Mouse (Mus musculus) gastrocnemius, adult 18-20 months (tissue): ENCODE measurements around the gene AC124502.3. TPM values are rescaled to one million over a fixed set of nuclear protein-coding genes. Genes with fewer than 3 reads are reported as not detected.
"Not testable (repeated sequence)": the region's sequence is repeated elsewhere in the genome, so short reads cannot be mapped to it uniquely, and the experiment has no call there.

Experiments
- DNase-seq: peaks from one replicate; pipeline ENCODE4 v3.0.0; 2021; ENCODE audit warnings: low spot score
- long read RNA-seq, 2 experiments: library from polyadenylated mRNA; stranded (forward); transcript quantifications; one replicate each; pipeline ENCODE4 v2.0.0; 2021
- total RNA-seq, 2 experiments: library from RNA; stranded (reverse); gene quantifications; 2 replicates each; pipeline ENCODE4 v1.2.3; 2021

Gene AC124502.3
- 1 to 10 TPM in 1 of 2 experiments, under 1 TPM in 1; 0.50 to 1.2 TPM for total RNA-seq
- long read RNA-seq, experiment 1, partial matches to known transcripts = 1 of 4 reads
- long read RNA-seq, experiment 1, other reads (novel, unspliced or antisense) = 2 of 4 reads
- long read RNA-seq, experiment 2, partial matches to known transcripts = 0 of 1 reads
- long read RNA-seq, experiment 2, other reads (novel, unspliced or antisense) = 1 of 1 reads

DNA sequence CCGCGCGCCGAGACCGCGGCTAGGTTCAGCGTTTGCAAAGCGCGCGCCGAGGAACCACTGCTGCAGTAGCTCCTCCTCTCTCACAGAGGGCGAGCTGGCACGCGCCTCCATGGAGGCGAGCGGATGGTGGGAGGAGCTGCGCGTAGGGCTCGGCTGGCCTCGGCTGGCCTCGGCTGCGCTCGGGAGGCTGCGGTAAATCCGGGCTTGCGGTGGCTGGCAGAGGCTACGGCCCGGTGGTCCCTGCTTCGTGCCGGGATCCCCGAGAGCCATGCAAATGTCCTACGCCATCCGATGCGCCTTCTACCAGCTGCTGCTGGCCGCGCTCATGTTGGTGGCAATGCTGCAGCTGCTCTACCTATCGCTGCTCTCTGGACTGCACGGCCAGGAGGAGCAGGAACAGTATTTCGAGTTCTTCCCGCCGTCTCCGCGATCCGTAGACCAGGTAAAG, at the start of gene AC124502.3, which contains the start of gene B4gat1:
AC124502.3 (plus strand) TSS at position 183 of the 448 bp plus-strand sequence.
B4gat1 (plus strand) TSS at position 118 of the 448 bp plus-strand sequence.
- DNase-seq = peak; percentile 90

GRCm38 (mm10) chr19:4989013-4989412, 49.7 kb upstream of the AC124502.3 start:
- peak; percentile 93 for DNase-seq

DNA sequence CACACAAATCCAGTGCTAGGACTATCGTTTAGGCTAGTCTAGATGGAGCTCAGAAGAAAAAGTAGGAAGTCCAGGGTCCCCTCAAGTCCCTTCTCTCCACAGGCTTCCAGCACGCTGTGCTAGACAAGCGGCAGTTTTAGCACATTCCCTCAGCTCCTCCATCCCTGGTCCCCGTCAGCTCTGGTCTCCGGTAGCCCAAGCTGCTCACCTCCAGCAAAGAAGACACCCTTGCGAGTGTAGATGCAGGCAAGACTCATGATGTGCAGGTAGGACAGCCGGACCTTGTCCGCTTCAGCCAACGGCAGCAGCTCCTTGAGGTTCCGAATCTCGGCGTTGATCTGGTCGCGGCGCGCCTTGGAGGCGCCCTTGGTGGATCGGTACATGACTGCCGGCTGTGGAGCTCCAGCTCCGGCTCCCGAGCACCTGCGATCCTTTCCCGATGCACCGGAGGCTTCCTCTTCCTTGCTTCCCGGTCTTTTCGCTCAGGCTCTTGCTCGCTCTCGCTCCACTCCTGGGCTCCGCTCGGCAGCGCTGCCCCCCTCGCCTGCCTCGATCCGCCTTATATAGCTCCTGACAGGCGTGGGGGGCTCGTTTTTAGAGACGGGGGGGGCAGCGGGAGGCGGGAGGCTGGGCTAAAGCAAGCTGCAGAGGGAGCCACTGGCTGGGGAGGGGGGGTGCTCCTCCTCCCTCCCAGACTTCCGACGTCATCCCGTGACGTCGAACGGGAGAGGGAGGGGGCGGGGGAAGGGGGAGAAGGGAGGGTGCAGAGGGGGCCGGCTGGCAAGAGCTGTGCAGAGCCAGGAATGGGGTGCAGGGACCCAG, 49.0 kb upstream of the AC124502.3 start:
- DNase-seq = no peak

DNA sequence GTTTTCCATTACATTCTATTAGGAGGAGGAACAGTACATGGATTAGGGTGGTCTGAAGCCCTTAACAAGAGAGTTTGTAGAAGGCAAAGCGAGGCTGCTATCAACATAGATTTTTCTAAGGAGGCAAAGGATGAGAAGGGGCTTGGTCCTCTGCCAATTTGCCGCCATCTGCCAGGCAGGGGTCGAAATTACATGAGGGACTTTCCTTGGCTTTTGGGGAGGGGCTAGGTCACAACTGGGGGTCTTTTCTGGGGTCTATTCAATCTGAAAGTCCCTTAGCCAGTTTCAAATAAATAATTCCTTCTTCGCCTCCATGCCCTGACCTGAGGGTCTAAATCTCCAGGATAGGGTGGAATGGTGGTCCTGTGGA, 48.5 kb upstream of the AC124502.3 start, which contains the start of gene Npas4:
Npas4 (minus strand) TSS at position 61 of the 370 bp plus-strand sequence.
- no peak for DNase-seq

DNA sequence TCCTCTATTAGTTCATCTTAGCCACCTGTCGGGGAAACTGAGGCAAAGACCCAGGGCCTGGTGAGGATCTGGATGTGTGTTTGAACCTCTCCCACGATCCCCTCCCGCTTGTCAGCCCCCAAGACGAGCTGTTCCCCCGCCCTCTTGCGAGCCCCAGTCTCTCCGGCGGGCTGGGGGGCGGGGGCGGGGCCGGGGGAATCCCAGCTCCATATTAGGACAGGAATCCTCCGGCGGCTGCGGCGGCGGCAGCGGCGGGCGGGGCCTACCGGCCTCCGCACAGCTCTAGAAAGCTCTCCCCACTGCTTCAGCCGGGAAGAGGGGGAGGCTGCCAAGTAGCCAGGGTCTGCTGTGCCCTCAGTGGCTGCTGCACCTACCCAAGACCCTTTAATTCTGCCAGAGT, 48.0 kb upstream of the AC124502.3 start:
- DNase-seq = no peak

- no peak for DNase-seq
These were observed 46.3 kb upstream of the AC124502.3 start for GRCm38 (mm10) chr19:4992371-4992770.

GRCm38 (mm10) chr19:4992904-4993303, 45.8 kb upstream of the AC124502.3 start:
- peak; percentile 90 for DNase-seq

GRCm38 (mm10) chr19:4994043-4994442, 44.6 kb upstream of the AC124502.3 start:
- no peak for DNase-seq

DNA sequence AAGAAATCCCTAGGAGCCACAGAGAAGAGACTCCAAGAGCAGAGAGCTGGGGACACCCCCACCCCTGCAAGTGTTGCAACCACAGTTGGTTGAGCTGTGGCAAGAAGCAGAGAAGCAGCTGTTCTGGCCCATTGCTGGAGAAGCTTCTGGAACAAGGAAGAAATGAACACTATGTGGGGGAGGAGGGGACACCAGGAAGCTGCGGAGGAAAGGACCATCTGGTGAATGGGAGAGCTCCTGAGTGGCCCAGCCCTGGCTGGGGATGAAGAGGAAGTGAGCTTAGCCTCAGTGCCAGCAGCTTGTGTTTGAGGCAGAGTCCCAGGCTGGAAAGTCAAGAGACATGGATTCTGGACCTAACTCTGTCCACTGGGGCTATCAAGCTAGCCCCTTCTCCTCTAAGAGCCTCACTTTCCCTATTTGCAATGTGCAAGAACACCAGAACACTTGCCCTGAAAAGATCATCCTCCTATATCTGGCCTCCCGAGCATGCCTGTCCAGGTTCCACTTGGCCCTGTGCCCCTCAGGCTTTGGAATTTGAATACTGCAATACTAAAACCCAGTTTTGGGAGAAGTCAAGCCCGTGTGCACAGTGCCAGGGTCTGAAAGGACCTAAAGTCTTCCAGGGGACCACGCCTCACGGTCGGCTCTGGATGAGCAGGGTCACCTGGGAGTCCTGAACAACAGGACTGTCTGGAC, 39.1 kb upstream of the AC124502.3 start:
- DNase-seq = no peak

- DNase-seq = peak; percentile 76
These were observed 36.9 kb upstream of the AC124502.3 start for GRCm38 (mm10) chr19:5001666-5002406.

DNA sequence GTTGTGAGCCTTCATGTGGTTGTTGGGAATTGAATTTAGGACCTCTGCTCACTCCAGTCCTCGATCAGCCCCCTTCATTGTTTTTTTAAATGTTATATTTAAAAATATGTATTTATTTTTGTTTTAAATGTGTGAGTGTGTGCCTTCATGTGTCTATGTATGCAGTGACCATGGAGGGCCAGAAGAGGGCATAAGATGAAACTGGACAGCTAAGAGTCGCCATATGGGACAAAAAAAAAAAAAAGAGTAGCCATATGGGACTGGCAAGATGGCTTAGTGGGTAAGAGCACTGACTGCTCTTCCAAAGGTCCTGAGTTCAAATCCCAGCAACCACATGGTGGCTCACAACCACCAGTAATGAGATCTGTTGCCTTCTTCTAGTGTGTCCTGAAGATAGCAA, 35.0 kb upstream of the AC124502.3 start:
- DNase-seq = not testable (repeated sequence)

- no peak for DNase-seq
These were observed 33.8 kb upstream of the AC124502.3 start for GRCm38 (mm10) chr19:5004925-5005324.

GRCm38 (mm10) chr19:5013138-5013537, 25.6 kb upstream of the AC124502.3 start:
- DNase-seq = no peak

- DNase-seq = no peak
These were observed 23.7 kb upstream of the AC124502.3 start for GRCm38 (mm10) chr19:5014961-5015398.

GRCm38 (mm10) chr19:5016221-5016742, 22.4 kb upstream of the AC124502.3 start:
- DNase-seq = no peak

DNA sequence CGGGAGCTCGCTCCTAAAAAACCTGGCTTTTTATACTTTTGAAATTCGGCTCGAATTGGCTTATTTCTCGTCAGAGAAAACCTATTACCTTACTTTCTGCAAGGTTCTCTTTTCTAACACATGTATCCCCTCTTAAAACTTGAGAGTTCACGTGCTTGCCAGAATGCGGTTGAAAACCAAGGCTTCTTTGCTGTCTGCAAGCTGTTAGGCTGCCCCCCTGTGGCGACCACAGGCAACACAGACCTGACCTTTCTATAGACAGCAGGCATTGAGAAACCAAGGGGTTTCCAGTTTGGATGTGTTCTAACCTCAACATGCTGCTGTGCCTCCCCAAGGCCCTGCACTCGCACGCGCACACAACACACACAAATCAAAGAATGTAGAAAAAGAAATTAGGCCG, 21.9 kb upstream of the AC124502.3 start:
- DNase-seq = peak; percentile 50

DNA sequence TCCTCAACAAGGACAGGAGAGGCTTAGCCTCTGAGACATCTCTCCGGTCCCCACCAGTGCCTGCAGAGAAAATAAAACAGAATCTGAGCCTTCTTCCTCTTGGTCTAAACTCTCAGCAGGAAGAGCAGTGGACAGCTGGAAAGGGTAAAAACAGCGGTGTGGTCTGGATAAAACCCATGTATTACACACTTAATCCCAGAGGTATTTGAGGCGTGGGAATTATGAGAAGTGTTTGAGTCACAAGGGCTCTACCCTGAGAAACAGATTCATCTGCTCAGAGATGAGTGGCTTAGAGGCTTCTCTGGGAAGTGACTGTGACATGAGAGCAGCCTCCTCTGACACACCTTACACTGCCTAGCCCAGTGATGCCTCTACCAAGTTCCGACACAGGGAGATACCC, 21.1 kb upstream of the AC124502.3 start:
- DNase-seq = no peak

DNA sequence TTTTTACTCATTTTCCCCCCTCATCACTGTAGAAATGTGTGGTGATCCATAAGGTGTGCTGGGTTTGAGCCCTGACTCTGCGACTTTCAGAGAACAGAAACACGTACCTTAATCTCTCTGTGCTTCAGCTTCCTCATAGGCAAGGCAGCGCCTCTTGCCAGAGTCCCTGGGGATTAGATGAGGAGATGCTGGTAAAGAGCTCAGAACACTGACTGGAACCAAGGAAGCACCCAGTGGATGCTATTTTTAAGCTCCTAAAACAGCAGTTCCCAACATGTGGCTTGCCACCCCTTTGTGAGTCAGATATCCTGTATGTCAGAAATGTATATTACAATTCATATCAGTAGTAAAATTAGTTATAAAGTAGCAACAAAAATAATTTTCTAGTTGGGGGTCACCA, 20.5 kb upstream of the AC124502.3 start:
- DNase-seq = no peak

- no peak for DNase-seq
These were observed 17.3 kb upstream of the AC124502.3 start for GRCm38 (mm10) chr19:5021416-5021815.

DNA sequence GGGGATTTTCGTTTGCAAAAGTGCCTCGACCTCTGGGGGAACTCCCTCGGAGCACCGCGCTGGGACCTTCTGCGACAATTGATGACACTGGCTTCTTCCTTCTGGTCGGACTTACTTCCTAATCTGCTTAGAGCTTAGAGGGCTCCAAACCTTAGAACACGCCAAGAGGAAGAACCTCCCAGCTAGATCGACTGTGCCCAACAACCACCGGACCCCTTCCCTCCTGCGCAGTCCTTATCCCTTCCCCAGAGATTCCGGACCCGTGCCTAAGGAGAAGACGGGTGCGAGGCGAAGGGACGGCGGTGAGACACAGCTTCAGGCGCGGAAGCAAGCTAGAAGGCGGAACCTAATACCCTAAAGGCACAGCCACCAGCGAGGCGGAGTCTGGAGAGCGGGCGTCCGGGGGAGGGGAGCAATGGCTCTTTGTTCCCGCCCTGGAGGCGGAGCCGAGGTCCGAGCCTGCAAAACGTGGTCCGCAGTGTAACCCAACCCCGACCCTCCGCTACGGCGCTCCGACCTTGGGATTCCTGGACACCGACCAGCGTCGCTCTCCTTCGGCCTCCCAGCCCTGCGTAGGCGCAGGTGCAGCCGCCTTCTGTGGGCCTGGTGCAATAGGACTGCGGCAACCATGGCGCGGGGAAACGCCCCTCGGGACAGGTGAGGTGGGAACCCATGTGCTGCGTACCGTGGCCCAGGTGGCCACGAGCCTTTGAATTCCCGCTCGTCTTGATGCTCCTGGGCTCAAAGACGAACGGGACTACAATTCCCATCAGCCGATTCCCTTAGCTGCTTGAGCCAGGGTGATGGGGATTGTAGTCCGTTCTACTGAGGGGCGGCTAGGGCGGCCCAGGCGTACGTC, 14.8 kb upstream of the AC124502.3 start, which contains the start of gene Slc29a2:
Slc29a2 (plus strand) TSS at position 240 of the 859 bp plus-strand sequence.
- peak; percentile 95 for DNase-seq
